Mouse (Mus musculus) liver, embryonic 16.5 days (tissue): ENCODE results near the gene Tectb. TPM values are rescaled to one million over a fixed set of nuclear protein-coding genes. Genes with fewer than 3 reads are reported as not detected.
"Not testable (repeated sequence)": the region's sequence is repeated elsewhere in the genome, so short reads cannot be mapped to it uniquely, and the experiment has no call there.

Source experiments
- ATAC-seq: fragments of 200-750 bp; cut with Nextera tagmentation; 2 replicates; pipeline ENCODE4 v1.8.0; 2017; ENCODE audit warnings: low read depth, mild to moderate bottlenecking, moderate number of reproducible peaks, moderate library complexity
- H3K27ac ChIP-seq: fragments of 300-500 bp; sonication (generic); 2 replicates; pipeline ENCODE4 v1.5.1; 2014; ENCODE audit warnings: mild to moderate bottlenecking, low read length
- H3K27me3 ChIP-seq: fragments of 300-500 bp; sonication (generic); 2 replicates; pipeline ENCODE4 v1.6.1; 2014; ENCODE audit warnings: low read depth, low read length, mixed read lengths; ENCODE audit not compliant: control insufficient read depth, insufficient read depth
- H3K36me3 ChIP-seq: fragments of 300-500 bp; sonication (generic); 2 replicates; pipeline ENCODE4 v1.6.1; 2014; ENCODE audit warnings: mild to moderate bottlenecking; ENCODE audit not compliant: control insufficient read depth, insufficient read depth
- H3K4me1 ChIP-seq: fragments of 300-500 bp; sonication (generic); 2 replicates; pipeline ENCODE4 v1.6.1; 2014; ENCODE audit warnings: low read depth, low read length, mixed read lengths; ENCODE audit not compliant: control insufficient read depth
- H3K4me2 ChIP-seq: fragments of 300-500 bp; sonication (generic); 2 replicates; pipeline ENCODE4 v1.6.1; 2014; ENCODE audit warnings: low read depth, low read length, mixed read lengths
- H3K4me3 ChIP-seq: fragments of 300-500 bp; sonication (generic); 2 replicates; pipeline ENCODE4 v1.5.1; 2014; ENCODE audit warnings: low read depth, mild to moderate bottlenecking, low read length
- H3K9ac ChIP-seq: fragments of 300-500 bp; sonication (generic); 2 replicates; pipeline ENCODE4 v1.6.1; 2014; ENCODE audit warnings: low read depth, low read length
- H3K9me3 ChIP-seq: fragments of 300-500 bp; sonication (generic); replicated peaks from 2 replicates; pipeline ENCODE4 v1.6.1; 2016; ENCODE audit warnings: low read length; ENCODE audit not compliant: control insufficient read depth
- WGBS: fragments of 180-500 bp; shearing (Covaris S2); extraction: QIAGEN DNeasy Blood & Tissue Kit; methylation state at CpG from one replicate; pipeline ENCODE4 v1.1.7; 2014; ENCODE audit not compliant: insufficient replicate concordance; 5-methylcytosine and 5-hydroxymethylcytosine counted together
- polyA plus RNA-seq: library from polyadenylated mRNA; unstranded; fragments of >200 nt; fragmentation: Nextera tagmentation; extraction: Ambion mirVana; gene quantifications from 2 replicates; pipeline ENCODE4 v1.2.1, GENCODE M21; 2015

Gene Tectb
- polyA plus RNA-seq, 1 experiment from 2014 or later, result 0.53 TPM

- WGBS, result 41% methylated on average over 11 of the region's 11 CpGs
- H3K36me3 ChIP-seq, result no peaks in the 10 kb centered on the region
- no peak overlapping the region for H3K27ac ChIP-seq
- H3K4me2 ChIP-seq, result no peak overlapping the region
- H3K4me3 ChIP-seq, result no peak overlapping the region
- H3K4me1 ChIP-seq, result peaks cover 3% of the 10 kb centered on the region
- no peaks in the 10 kb centered on the region for H3K27me3 ChIP-seq
- H3K9ac ChIP-seq, result no peak overlapping the region
- no peak for ATAC-seq
- no peaks in the 10 kb centered on the region for H3K9me3 ChIP-seq
Measured at GRCm38 (mm10) chr19:55143391-55144300, 36.9 kb upstream of the Tectb start.

GRCm38 (mm10) chr19:55144691-55145090 lies 35.8 kb upstream of the Tectb start:
- Histone ChIP-seq H3K4me1 (no peaks in the 10 kb centered on the region; the same call in 1 of the 2 replicates), H3K4me3 (no peak overlapping the region), H3K36me3 (no peaks in the 10 kb centered on the region), H3K27me3 (no peaks in the 10 kb centered on the region), H3K9me3 (no peaks in the 10 kb centered on the region), H3K4me2 (no peak overlapping the region), H3K9ac (no peak overlapping the region), H3K27ac (no peak overlapping the region)
- 44% methylated on average over 5 of the region's 5 CpGs for WGBS
- ATAC-seq, result no peak

GRCm38 (mm10) chr19:55145136-55145535 lies 35.4 kb upstream of the Tectb start:
- Histone ChIP-seq H3K4me2 (no peak overlapping the region), H3K9me3 (no peaks in the 10 kb centered on the region), H3K27ac (no peak overlapping the region), H3K27me3 (no peaks in the 10 kb centered on the region), H3K4me3 (no peak overlapping the region), H3K36me3 (no peaks in the 10 kb centered on the region), H3K4me1 (no peaks in the 10 kb centered on the region; the same call in 1 of the 2 replicates), H3K9ac (no peak overlapping the region)
- ATAC-seq, result peak; percentile 74
- WGBS, result 35% methylated on average over 2 of the region's 2 CpGs

- WGBS, result 50% methylated on average over 9 of the region's 9 CpGs
- Histone ChIP-seq H3K27ac (no peak overlapping the region), H3K4me1 (no peaks in the 10 kb centered on the region; the same call in 1 of the 2 replicates), H3K9me3 (no peaks in the 10 kb centered on the region), H3K27me3 (no peaks in the 10 kb centered on the region), H3K4me2 (no peak overlapping the region), H3K36me3 (no peaks in the 10 kb centered on the region), H3K9ac (no peak overlapping the region), H3K4me3 (no peak overlapping the region)
- ATAC-seq, result no peak
Measured at GRCm38 (mm10) chr19:55147568-55147967, 33.0 kb upstream of the Tectb start.

GRCm38 (mm10) chr19:55148109-55148508 lies 32.4 kb upstream of the Tectb start:
- Histone ChIP-seq H3K36me3 (no peaks in the 10 kb centered on the region), H3K4me2 (no peak overlapping the region), H3K27me3 (no peaks in the 10 kb centered on the region), H3K9me3 (no peaks in the 10 kb centered on the region), H3K4me1 (no peaks in the 10 kb centered on the region; the same call in 1 of the 2 replicates), H3K27ac (no peak overlapping the region), H3K9ac (no peak overlapping the region), H3K4me3 (no peak overlapping the region)
- WGBS, result 52% methylated on average over 6 of the region's 6 CpGs
- ATAC-seq, result no peak

GRCm38 (mm10) chr19:55149646-55150045 lies 30.9 kb upstream of the Tectb start:
- ATAC-seq, result no peak
- Histone ChIP-seq H3K9me3 (no peaks in the 10 kb centered on the region), H3K4me2 (no peak overlapping the region), H3K4me1 (no peaks in the 10 kb centered on the region; the same call in 1 of the 2 replicates), H3K4me3 (no peak overlapping the region), H3K36me3 (no peaks in the 10 kb centered on the region), H3K27me3 (no peaks in the 10 kb centered on the region), H3K9ac (no peak overlapping the region), H3K27ac (no peak overlapping the region)
- 59% methylated on average over 6 of the region's 6 CpGs for whole genome bisulfite sequencing

GRCm38 (mm10) chr19:55152274-55152673 lies 28.3 kb upstream of the Tectb start:
- H3K4me3 ChIP-seq, H3K27me3 ChIP-seq, H3K4me1 ChIP-seq, H3K36me3 ChIP-seq, H3K9ac ChIP-seq, H3K9me3 ChIP-seq, H3K27ac ChIP-seq, ATAC-seq, H3K4me2 ChIP-seq: not testable (repeated sequence)
- 34% methylated on average over 5 of the region's 6 CpGs for WGBS

GRCm38 (mm10) chr19:55152983-55153382 lies 27.6 kb upstream of the Tectb start:
- no peaks in the 10 kb centered on the region for H3K27me3 ChIP-seq
- WGBS, result 66% methylated on average over 6 of the region's 6 CpGs

GRCm38 (mm10) chr19:55157029-55157428 lies 23.5 kb upstream of the Tectb start:
- Histone ChIP-seq H3K4me3 (no peak overlapping the region), H3K4me1 (no peaks in the 10 kb centered on the region), H3K4me2 (no peak overlapping the region), H3K36me3 (no peaks in the 10 kb centered on the region), H3K9ac (no peak overlapping the region), H3K9me3 (no peaks in the 10 kb centered on the region), H3K27ac (no peak overlapping the region), H3K27me3 (no peaks in the 10 kb centered on the region)
- 59% methylated on average over 7 of the region's 7 CpGs for WGBS
- ATAC-seq, result no peak

More at GRCm38 (mm10) chr19:55152983-55153382, 27.6 kb upstream of the Tectb start:
- Histone ChIP-seq H3K4me3 (no peak overlapping the region), H3K9ac (no peak overlapping the region), H3K9me3 (no peaks in the 10 kb centered on the region), H3K27ac (no peak overlapping the region), H3K4me2 (no peak overlapping the region), H3K4me1 (no peaks in the 10 kb centered on the region; the same call in 1 of the 2 replicates), H3K36me3 (no peaks in the 10 kb centered on the region)
- no peak for ATAC-seq
